Mouse (Mus musculus): ENCODE measurements around the gene Abcg8. TPM values are rescaled to one million over a fixed set of nuclear protein-coding genes. Genes with fewer than 3 reads are reported as not detected.

Abcg8 gene
- 0.10 TPM in 1 of 2 replicates, not detected in the other for polyA plus RNA-seq (2015; fragmentation: Nextera tagmentation; extraction: Ambion mirVana)

DNA sequence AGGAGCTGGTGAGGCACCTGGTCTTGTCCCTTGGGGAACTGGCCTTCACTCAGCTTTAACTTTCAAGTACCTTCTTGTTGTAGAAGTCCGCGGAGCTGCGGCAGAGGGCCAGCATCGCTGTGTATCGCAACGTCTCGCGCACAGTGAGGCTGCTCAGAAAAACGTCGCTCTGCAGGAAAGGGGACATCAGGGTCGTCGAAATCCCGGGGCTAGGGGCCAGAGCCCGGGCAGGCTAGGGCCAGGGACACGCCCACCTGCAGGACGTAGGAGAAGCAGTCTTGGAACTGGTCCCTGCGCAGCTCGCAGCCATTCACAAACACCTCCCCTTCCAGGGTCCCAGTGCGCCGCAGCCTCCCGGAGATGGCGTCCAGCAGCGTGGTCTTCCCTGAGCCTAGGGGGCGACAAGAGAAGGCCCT lies at the start of gene Abcg8:
TSS of gene Abcg8 (plus strand) at position 352 of the 416 bp plus-strand sequence.
- Histone ChIP-seq H3K27me3 (peaks cover 7% of the 10 kb centered on the region; the same call in 1 of the 2 replicates), H3K4me1 (peaks cover 14% of the 10 kb centered on the region), H3K4me3 (peak within 1 kb of the TSS; percentile 40), H3K4me2 (peak within 1 kb of the TSS; percentile 77), H3K9ac (peak within 1 kb of the TSS; percentile 20; the same call in 1 of the 2 replicates), H3K9me3 (no peaks in the 10 kb centered on the region), H3K27ac (no peak within 1 kb of the TSS), H3K36me3 (no peaks in the 10 kb centered on the region)
- 4% methylated on average over 24 of the region's 24 CpGs for WGBS
- ATAC-seq (ENCODE audit: insufficient number of reproducible peaks, low FRiP score, low TSS enrichment, low read depth) = 0 out of 2 replicates have a peak, but pooled peaks have one; percentile 10

DNA sequence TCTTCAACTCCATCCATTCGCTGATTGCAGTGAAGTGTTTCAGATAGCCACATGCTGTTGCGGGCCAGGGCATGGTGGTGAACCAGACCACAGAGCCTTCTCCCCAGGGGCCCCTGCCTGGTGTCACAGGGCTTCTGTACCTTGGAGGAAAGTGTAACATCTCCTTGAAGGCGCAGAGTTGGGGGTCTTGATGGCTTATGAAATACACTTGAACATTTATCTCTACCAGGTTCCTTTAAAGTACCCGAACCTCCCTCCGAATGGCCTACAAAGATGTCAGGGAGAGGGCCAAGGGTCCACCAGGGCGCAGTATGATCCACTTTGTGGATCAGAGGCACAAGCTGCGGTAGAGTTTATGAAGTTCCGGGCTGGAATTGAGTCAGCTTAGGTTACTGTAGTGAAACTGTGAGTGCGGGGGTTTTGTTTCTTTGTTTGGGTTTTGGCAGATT lies 49.2 kb upstream of the Abcg8 start:
- no peak for ATAC-seq (ENCODE audit: insufficient number of reproducible peaks, low FRiP score, low TSS enrichment, low read depth)
- Histone ChIP-seq H3K4me1 (peaks cover 17% of the 10 kb centered on the region), H3K9ac (no peak overlapping the region), H3K36me3 (no peaks in the 10 kb centered on the region), H3K9me3 (no peaks in the 10 kb centered on the region), H3K4me3 (peak overlapping the region; percentile 66), H3K27me3 (no peaks in the 10 kb centered on the region), H3K27ac (peak overlapping the region; percentile 80), H3K4me2 (peak overlapping the region; percentile 76)
- WGBS = 23% methylated on average over 9 of the region's 9 CpGs

DNA sequence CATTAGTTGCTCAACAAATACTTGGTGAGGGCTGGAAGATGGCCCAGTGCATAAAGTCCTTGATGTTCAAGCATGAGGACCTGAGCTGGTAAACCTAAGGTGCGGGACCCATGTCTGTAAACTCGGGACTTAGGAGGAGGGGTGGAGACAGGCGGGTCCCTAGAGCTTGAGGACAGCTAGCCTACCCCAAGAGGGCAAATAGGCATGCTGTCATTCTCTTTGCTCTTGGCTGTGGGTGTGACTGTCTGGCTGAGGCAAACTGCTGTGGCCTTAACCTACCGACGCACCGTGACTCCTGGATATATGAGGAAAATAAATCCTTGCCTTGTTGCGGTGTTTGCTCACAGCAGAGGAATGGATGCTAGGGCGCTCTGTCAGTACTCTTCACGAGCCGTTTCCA lies 48.4 kb upstream of the Abcg8 start:
- Histone ChIP-seq H3K27ac (peak overlapping the region; percentile 38; the same call in 1 of the 2 replicates), H3K27me3 (no peaks in the 10 kb centered on the region), H3K9me3 (no peaks in the 10 kb centered on the region), H3K9ac (no peak overlapping the region), H3K4me3 (no peak overlapping the region), H3K36me3 (no peaks in the 10 kb centered on the region), H3K4me2 (no peak overlapping the region), H3K4me1 (peaks cover 17% of the 10 kb centered on the region)
- 70% methylated on average over 10 of the region's 10 CpGs for WGBS
- no peak for ATAC-seq (ENCODE audit: insufficient number of reproducible peaks, low FRiP score, low TSS enrichment, low read depth)

DNA sequence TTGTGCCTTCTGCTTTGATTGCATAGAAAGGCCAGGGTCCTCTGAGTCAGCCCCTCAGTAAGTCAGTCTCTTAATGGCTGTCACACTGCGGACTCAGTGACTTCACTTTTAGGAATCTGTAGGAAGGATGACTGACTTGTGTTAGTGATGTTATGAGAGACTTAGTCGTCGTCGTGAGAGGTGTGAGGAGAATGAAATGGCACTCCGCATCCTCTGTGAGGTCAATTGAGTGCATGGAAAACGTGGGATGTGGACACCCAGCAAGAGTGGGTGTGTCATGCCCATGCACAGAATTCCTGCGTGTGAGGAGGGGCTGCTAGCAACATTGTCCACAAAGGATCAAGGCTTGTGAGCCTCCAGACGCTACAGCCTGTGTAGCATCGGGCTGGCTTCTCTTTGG lies 47.5 kb upstream of the Abcg8 start:
- H3K9me3 ChIP-seq = no peaks in the 10 kb centered on the region
- WGBS = 64% methylated on average over 9 of the region's 9 CpGs
- H3K9ac ChIP-seq = no peak overlapping the region
- H3K36me3 ChIP-seq = no peaks in the 10 kb centered on the region; the same call in 1 of the 2 replicates
- no peak overlapping the region for H3K4me2 ChIP-seq
- H3K27me3 ChIP-seq = no peaks in the 10 kb centered on the region
- no peak overlapping the region for H3K4me3 ChIP-seq
- ATAC-seq (ENCODE audit: insufficient number of reproducible peaks, low FRiP score, low TSS enrichment, low read depth) = no peak
- peaks cover 11% of the 10 kb centered on the region for H3K4me1 ChIP-seq
- H3K27ac ChIP-seq = 0 out of 2 replicates have a peak overlapping the region, but pooled peaks have one; percentile 4

DNA sequence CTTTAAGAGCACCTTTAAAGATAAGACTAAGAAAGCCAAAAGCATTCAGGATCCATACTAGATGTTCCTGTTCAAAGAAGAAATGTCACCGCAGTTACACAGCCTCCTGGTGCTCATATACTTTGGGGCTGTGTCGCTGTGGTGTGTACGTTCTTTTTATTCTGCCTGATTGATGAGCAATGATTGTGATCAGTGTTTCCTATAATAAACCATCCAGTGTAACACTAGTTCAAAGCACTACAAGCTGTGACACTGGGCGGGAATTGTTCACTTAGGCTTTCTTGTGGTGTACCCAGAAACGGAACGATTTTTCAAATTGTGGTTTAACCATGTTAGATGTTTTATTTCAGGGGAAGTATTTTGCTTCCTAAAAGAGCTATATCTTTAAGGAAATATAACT lies 44.3 kb upstream of the Abcg8 start:
- no peak overlapping the region for H3K4me2 ChIP-seq
- H3K9ac ChIP-seq = no peak overlapping the region
- H3K4me1 ChIP-seq = peaks cover 22% of the 10 kb centered on the region
- no peak overlapping the region for H3K4me3 ChIP-seq
- no peak for ATAC-seq (ENCODE audit: insufficient number of reproducible peaks, low FRiP score, low TSS enrichment, low read depth)
- no peaks in the 10 kb centered on the region for H3K27me3 ChIP-seq
- no peaks in the 10 kb centered on the region; the same call in 1 of the 2 replicates for H3K36me3 ChIP-seq
- no peak overlapping the region for H3K27ac ChIP-seq
- 83% methylated on average over 6 of the region's 6 CpGs for WGBS
- no peaks in the 10 kb centered on the region for H3K9me3 ChIP-seq

DNA sequence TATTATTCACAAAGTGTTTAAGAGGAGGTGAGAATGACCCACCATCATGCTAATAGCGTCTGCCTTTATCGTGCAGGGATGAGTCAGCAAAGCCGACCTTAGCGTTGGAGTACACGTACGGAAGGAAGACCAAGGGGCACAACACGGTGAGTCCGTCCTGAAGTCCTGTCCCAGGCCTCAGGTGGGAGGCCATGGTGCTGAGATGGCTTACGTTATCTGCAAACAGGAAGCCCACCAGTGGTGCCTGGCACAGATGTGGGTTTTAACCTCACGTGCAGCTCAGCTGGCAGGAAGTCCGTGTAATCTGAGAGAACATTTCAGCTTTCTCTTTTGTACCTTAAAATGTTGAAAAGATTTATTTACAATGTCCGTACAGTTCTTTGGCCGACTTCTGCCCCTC lies 42.7 kb upstream of the Abcg8 start:
- Histone ChIP-seq H3K9me3 (no peaks in the 10 kb centered on the region), H3K27me3 (no peaks in the 10 kb centered on the region), H3K4me1 (peaks cover 18% of the 10 kb centered on the region), H3K36me3 (no peaks in the 10 kb centered on the region; the same call in 1 of the 2 replicates), H3K27ac (no peak overlapping the region), H3K4me2 (no peak overlapping the region), H3K9ac (no peak overlapping the region), H3K4me3 (no peak overlapping the region)
- 74% methylated on average over 13 of the region's 13 CpGs for WGBS
- ATAC-seq (ENCODE audit: insufficient number of reproducible peaks, low FRiP score, low TSS enrichment, low read depth) = no peak

DNA sequence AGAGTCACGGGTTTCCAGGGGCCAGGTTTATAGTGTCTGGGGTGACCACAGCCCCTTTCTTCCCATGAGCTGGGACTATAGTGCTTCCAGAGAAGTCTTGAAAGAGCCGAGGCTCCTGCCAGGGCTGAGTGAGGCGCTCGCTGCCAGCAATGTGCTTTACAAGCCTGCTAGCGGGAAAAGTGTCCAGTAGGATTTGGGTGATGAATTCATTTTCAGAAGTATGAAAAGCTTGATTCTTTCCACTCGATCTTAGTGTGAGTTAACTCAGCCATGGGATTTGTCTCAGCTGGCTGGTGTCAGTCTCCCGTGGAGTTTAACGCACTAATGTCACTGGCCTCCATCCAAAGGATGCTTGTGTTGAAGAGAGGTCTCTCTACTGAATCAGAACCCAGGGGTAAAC lies 39.8 kb upstream of the Abcg8 start:
- Histone ChIP-seq H3K27me3 (no peaks in the 10 kb centered on the region), H3K4me3 (no peak overlapping the region), H3K27ac (peak overlapping the region; percentile 74), H3K36me3 (no peaks in the 10 kb centered on the region; the same call in 1 of the 2 replicates), H3K9me3 (no peaks in the 10 kb centered on the region), H3K9ac (no peak overlapping the region), H3K4me2 (no peak overlapping the region), H3K4me1 (peaks cover 18% of the 10 kb centered on the region)
- peak; percentile 72; the same call in 1 of the 2 replicates for ATAC-seq (ENCODE audit: insufficient number of reproducible peaks, low FRiP score, low TSS enrichment, low read depth)
- 30% methylated on average over 8 of the region's 8 CpGs for WGBS

DNA sequence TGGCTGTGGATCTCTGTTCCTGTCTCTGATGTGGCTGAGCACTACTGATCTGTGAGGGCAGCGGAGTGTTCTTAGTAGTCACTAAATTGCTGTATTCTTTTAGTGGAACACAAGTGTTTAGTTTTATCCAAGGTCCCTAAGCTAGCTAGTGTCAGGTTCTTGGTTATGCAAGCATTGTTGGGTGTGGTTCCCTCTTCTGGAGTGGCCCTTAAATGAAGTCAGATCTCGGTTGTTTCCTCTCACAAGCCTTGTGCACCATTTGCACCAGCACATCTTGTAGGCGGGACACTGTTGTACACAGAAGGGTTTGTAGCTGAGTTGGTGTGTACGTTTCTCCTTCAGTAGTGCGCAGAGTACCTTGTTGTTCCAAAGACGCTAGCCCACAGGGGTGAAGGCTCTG lies 38.1 kb upstream of the Abcg8 start:
- no peak overlapping the region for H3K4me3 ChIP-seq
- 91% methylated on average over 6 of the region's 6 CpGs for WGBS
- peaks cover 21% of the 10 kb centered on the region for H3K4me1 ChIP-seq
- H3K9ac ChIP-seq = no peak overlapping the region
- H3K9me3 ChIP-seq = no peaks in the 10 kb centered on the region
- ATAC-seq (ENCODE audit: insufficient number of reproducible peaks, low FRiP score, low TSS enrichment, low read depth) = no peak
- no peaks in the 10 kb centered on the region; the same call in 1 of the 2 replicates for H3K36me3 ChIP-seq
- no peak overlapping the region for H3K4me2 ChIP-seq
- no peaks in the 10 kb centered on the region for H3K27me3 ChIP-seq
- H3K27ac ChIP-seq = no peak overlapping the region

DNA sequence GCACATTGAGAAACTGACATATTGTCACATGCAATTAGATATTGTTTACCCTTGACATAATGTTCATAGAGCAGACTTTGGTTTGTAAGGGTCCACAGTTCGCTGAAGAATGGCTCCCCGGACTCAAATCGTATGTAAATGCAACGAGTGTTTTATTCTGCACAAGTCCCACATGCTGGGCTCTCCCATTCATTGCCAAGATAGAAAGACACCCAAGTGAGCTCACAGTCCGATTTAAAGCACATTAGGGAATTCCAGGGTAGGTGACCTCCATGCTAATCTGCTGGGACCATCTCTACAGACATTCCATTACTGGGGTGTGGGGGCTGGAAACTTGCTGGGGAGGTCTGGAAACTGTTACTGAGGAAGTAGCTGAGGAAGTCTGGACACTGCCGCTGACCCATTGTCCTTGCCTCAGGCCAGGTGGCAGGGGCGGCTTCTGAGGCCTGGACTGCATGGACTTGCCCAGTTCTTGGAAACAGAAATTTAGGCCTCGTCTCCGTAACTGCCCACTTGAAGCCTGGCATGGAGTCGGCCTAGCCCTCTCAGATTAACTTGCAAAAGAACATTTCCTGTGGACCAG lies 36.2 kb upstream of the Abcg8 start:
- Histone ChIP-seq H3K4me3 (no peak overlapping the region), H3K27ac (no peak overlapping the region), H3K9me3 (no peaks in the 10 kb centered on the region), H3K27me3 (no peaks in the 10 kb centered on the region), H3K9ac (no peak overlapping the region), H3K4me1 (peaks cover 21% of the 10 kb centered on the region), H3K4me2 (no peak overlapping the region), H3K36me3 (no peaks in the 10 kb centered on the region)
- 70% methylated on average over 10 of the region's 10 CpGs for WGBS
- ATAC-seq (ENCODE audit: insufficient number of reproducible peaks, low FRiP score, low TSS enrichment, low read depth) = no peak

DNA sequence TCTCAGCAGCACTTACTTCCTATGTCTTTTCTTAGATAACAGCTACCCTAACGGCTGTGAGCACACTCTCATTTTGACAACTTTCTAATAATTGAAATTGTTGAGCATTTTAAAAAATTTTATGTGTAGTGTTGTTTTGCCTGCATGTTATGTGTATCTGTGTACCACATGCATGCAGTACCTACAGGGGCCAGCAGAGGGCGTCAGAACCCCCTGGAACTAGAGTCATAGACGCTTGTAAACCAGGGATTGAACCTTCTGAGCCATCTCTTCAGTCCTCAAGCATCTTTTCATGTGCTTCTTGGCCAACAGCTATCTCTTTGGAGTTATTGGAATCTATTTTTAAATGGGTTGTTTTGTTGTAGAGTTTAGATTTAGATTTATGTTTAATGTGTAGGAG lies 34.2 kb upstream of the Abcg8 start:
- H3K27me3 ChIP-seq = no peaks in the 10 kb centered on the region
- no peaks in the 10 kb centered on the region for H3K36me3 ChIP-seq
- ATAC-seq (ENCODE audit: insufficient number of reproducible peaks, low FRiP score, low TSS enrichment, low read depth) = no peak
- peaks cover 14% of the 10 kb centered on the region for H3K4me1 ChIP-seq
- no peak overlapping the region for H3K9ac ChIP-seq
- no peaks in the 10 kb centered on the region for H3K9me3 ChIP-seq
- no peak overlapping the region for H3K4me3 ChIP-seq
- WGBS = 46% methylated on average over 3 of the region's 3 CpGs
- no peak overlapping the region for H3K27ac ChIP-seq
- no peak overlapping the region for H3K4me2 ChIP-seq

DNA sequence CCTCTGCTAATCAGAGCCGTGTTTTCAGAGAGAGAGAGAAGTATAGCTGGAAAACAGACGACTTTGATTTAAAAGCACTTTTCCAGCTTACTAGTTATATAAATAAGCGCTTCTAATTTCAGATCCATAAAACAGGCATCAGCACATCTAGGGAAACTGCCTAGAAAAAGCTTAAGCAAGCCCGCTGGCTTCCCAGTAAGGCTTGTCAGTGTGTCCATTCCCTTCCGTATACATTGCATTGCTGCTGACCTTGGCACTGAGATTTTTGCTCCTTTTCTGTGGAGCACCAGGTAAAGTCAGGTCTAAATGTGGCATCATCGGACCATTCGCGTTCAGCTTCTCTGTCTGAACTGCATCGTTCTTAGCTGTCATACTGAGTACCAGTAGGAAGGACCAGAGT lies 33.8 kb upstream of the Abcg8 start:
- no peaks in the 10 kb centered on the region for H3K9me3 ChIP-seq

DNA sequence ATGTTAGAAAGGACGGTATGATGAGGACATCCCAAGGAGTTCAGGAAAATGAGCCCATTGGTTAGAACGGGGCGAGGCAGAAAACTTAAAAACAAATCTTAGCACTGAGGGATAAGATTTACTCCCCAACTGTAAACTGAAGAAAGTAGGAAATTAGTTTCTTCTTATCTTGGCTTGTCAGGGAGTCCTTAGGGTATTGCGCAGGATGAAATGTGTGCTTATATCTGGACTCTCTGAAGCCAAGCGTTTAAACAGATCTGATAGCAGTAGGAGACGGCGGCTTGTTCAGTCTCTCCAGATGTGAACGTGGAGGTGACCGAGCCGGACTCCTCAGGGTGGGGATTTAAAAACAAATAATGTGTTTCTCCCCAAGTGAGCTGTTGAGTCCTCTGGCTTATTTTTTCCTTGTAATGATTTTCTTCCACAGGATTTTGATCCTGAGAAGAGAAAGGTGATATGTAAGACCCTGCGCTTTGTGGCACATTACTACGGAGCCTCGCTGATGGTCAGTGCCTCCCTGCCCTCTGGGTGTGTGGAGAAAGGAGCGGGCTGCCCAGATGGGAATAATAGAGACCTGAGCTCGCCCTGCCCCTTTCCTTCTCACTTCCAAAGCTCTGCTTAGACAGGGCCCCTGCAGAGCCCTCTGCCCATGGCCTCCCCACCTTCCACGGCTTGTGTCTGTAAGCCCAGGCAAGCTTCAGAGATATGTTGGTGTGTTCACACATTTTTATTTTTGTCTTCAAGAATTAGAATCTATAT lies 31.6 kb upstream of the Abcg8 start:
- H3K9ac ChIP-seq = no peak overlapping the region
- H3K36me3 ChIP-seq = no peaks in the 10 kb centered on the region
- no peak overlapping the region for H3K4me2 ChIP-seq
- ATAC-seq (ENCODE audit: insufficient number of reproducible peaks, low FRiP score, low TSS enrichment, low read depth) = no peak
- H3K9me3 ChIP-seq = no peaks in the 10 kb centered on the region
- WGBS = 54% methylated on average over 16 of the region's 16 CpGs
- H3K27me3 ChIP-seq = no peaks in the 10 kb centered on the region
- no peak overlapping the region for H3K4me3 ChIP-seq
- peaks cover 9% of the 10 kb centered on the region for H3K4me1 ChIP-seq
- no peak overlapping the region for H3K27ac ChIP-seq

More for the DNA sequence above, 33.8 kb upstream of the Abcg8 start:
- no peak overlapping the region for H3K4me3 ChIP-seq
- H3K4me1 ChIP-seq = peaks cover 10% of the 10 kb centered on the region
- H3K4me2 ChIP-seq = no peak overlapping the region
- WGBS = 67% methylated on average over 9 of the region's 9 CpGs
- no peak for ATAC-seq (ENCODE audit: insufficient number of reproducible peaks, low FRiP score, low TSS enrichment, low read depth)
- no peaks in the 10 kb centered on the region for H3K27me3 ChIP-seq
- H3K36me3 ChIP-seq = no peaks in the 10 kb centered on the region
- no peak overlapping the region for H3K9ac ChIP-seq
- H3K27ac ChIP-seq = 0 out of 2 replicates have a peak overlapping the region, but pooled peaks have one; percentile 12
